Mouse (Mus musculus) small intestine, adult 2 months (tissue): Measurements from ENCODE around the gene Hdac4. TPM values are rescaled to one million over a fixed set of nuclear protein-coding genes. Genes with fewer than 3 reads are reported as not detected.

Source experiments
- H3K27ac ChIP-seq: fragments of 200-500 bp; 2 replicates; pipeline ENCODE4 v1.5.1; 2012; ENCODE audit warnings: low read depth, low read length, control low read depth, inconsistent platforms; ENCODE audit not compliant: insufficient read depth
- H3K27me3 ChIP-seq: fragments of 200-500 bp; 2 replicates; pipeline ENCODE4 v1.6.1; 2012; ENCODE audit warnings: mild to moderate bottlenecking, moderate library complexity, low read length, inconsistent platforms; ENCODE audit not compliant: control insufficient read depth, insufficient read depth
- H3K36me3 ChIP-seq: fragments of 200-500 bp; 2 replicates; pipeline ENCODE4 v1.6.1; 2012; ENCODE audit warnings: mild to moderate bottlenecking, low read length, control low read depth, inconsistent platforms; ENCODE audit not compliant: control insufficient read depth, insufficient read depth
- H3K4me1 ChIP-seq: fragments of 200-500 bp; 2 replicates; pipeline ENCODE4 v1.6.1; 2012; ENCODE audit warnings: low read length, inconsistent platforms, mixed read lengths; ENCODE audit not compliant: control insufficient read depth, insufficient read depth, insufficient read length
- H3K4me3 ChIP-seq: fragments of 200-500 bp; 2 replicates; pipeline ENCODE4 v1.5.1; 2012; ENCODE audit warnings: low read depth, mild to moderate bottlenecking, control low read depth, inconsistent platforms, low read length, moderate library complexity
- CTCF ChIP-seq: fragments of 200-500 bp; IDR thresholded peaks from 2 replicates; pipeline ENCODE4 v1.5.1; 2012; ENCODE audit warnings: low read depth, mild to moderate bottlenecking, control low read depth, inconsistent platforms, low read length, moderate library complexity, mixed read lengths; ENCODE audit not compliant: insufficient replicate concordance, insufficient read length; ENCODE audit errors: extremely low read depth
- POLR2A ChIP-seq: fragments of 200-500 bp; IDR thresholded peaks from 2 replicates; pipeline ENCODE4 v1.6.1; 2012; ENCODE audit warnings: low read depth, mild to moderate bottlenecking, control low read depth, inconsistent platforms, low read length, moderate library complexity
- WGBS: fragments of 180-500 bp; shearing (Covaris S2); methylation state at CpG from one replicate; pipeline ENCODE4 v1.1.7; 2018; 5-methylcytosine and 5-hydroxymethylcytosine counted together
- polyA plus RNA-seq: library from polyadenylated mRNA; depleted of rRNA; stranded (reverse); fragments of >200 nt; gene quantifications from 2 replicates; pipeline ENCODE4 v1.2.3, GENCODE M21; 2012

The Hdac4 gene
- polyA plus RNA-seq, 1 experiment = 21.0 TPM

GRCm38 (mm10) chr1:91952912-91953311 lies 242.6 kb downstream of the Hdac4 start:
- Histone ChIP-seq H3K36me3 (peaks cover 39% of the 10 kb centered on the region), H3K4me1 (no peaks in the 10 kb centered on the region), H3K27ac (no peak overlapping the region), H3K4me3 (no peak overlapping the region), H3K27me3 (no peaks in the 10 kb centered on the region)
- TF ChIP-seq CTCF = no peak
- TF ChIP-seq POLR2A = no peak
- 74% methylated on average over 6 of the region's 6 CpGs for WGBS

- H3K36me3 ChIP-seq = peaks cover 37% of the 10 kb centered on the region
- TF ChIP-seq CTCF = no peak
- TF ChIP-seq POLR2A = no peak
- H3K4me1 ChIP-seq = no peaks in the 10 kb centered on the region
- H3K27ac ChIP-seq = no peak overlapping the region
- no peaks in the 10 kb centered on the region for H3K27me3 ChIP-seq
- H3K4me3 ChIP-seq = no peak overlapping the region
- 94% methylated on average over 7 of the region's 7 CpGs for WGBS
These were observed 248.1 kb downstream of the Hdac4 start for GRCm38 (mm10) chr1:91947441-91947840.

DNA sequence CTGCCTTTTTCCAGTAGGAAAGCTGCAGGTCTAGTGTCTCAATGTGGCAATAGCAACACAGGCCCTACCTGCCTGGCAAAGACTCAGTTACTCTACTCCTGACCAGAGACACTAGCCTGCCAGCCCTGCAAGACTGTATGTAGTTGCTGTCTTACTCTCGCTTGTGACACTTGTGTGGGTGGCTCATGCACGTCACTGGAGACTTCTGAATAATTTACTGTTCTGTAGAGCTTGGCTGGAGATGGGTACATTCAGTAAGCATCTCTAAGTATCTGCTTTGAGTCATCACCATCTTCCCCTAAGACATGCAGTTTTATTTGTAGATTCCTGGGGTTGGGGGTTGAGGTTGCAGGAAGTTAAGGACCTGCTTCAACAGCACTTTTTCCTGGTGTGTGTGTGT lies 252.9 kb downstream of the Hdac4 start:
- Histone ChIP-seq H3K4me1 (no peaks in the 10 kb centered on the region), H3K27me3 (no peaks in the 10 kb centered on the region), H3K36me3 (peaks cover 36% of the 10 kb centered on the region), H3K27ac (no peak overlapping the region), H3K4me3 (no peak overlapping the region)
- no peak for TF ChIP-seq CTCF
- WGBS = 91% methylated on average over 2 of the region's 2 CpGs

GRCm38 (mm10) chr1:91942031-91942430 lies 253.5 kb downstream of the Hdac4 start:
- TF ChIP-seq CTCF (no peak), POLR2A (no peak)
- Histone ChIP-seq H3K4me1 (no peaks in the 10 kb centered on the region), H3K4me3 (no peak overlapping the region), H3K36me3 (peaks cover 39% of the 10 kb centered on the region), H3K27me3 (no peaks in the 10 kb centered on the region), H3K27ac (no peak overlapping the region)
- 50% methylated on average over 3 of the region's 3 CpGs for WGBS

DNA sequence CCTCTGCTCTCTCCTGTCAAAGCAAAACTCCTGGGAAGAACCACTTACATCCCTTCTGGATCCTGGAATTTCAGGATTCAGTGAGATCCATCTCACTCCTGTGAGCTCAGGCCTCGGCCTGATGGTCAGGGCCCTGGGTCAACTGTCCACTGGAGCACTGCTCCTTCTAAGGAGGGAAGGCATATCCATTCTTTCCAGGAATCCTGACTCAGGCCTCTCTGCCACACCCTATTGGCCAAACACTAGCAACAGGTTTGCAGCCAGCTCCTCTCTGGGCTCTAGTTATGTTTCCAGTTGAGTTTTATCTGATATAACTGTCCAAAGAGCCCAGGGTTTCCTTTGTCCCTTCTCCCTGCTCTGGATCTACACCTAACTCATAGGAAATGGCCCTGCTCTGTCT lies 254.4 kb downstream of the Hdac4 start:
- Histone ChIP-seq H3K27me3 (no peaks in the 10 kb centered on the region), H3K27ac (no peak overlapping the region), H3K4me1 (no peaks in the 10 kb centered on the region), H3K4me3 (no peak overlapping the region), H3K36me3 (peaks cover 30% of the 10 kb centered on the region)
- TF ChIP-seq CTCF = no peak
- TF ChIP-seq POLR2A = no peak
- 83% methylated on average over 1 of the region's 1 CpGs for WGBS

GRCm38 (mm10) chr1:91935171-91935570 lies 260.3 kb downstream of the Hdac4 start:
- Histone ChIP-seq H3K4me3 (no peak overlapping the region), H3K4me1 (no peaks in the 10 kb centered on the region), H3K27ac (no peak overlapping the region), H3K36me3 (peaks cover 30% of the 10 kb centered on the region), H3K27me3 (no peaks in the 10 kb centered on the region)
- TF ChIP-seq CTCF (no peak), POLR2A (no peak)
- 89% methylated on average over 3 of the region's 3 CpGs for WGBS

- 93% methylated on average over 8 of the region's 8 CpGs for WGBS
- no peak overlapping the region for H3K27ac ChIP-seq
- no peak overlapping the region for H3K4me3 ChIP-seq
- H3K36me3 ChIP-seq = peaks cover 33% of the 10 kb centered on the region
- H3K27me3 ChIP-seq = no peaks in the 10 kb centered on the region
- no peak for TF ChIP-seq POLR2A
- TF ChIP-seq CTCF = no peak
- no peaks in the 10 kb centered on the region for H3K4me1 ChIP-seq
These were observed 261.8 kb downstream of the Hdac4 start for GRCm38 (mm10) chr1:91933681-91934080.

DNA sequence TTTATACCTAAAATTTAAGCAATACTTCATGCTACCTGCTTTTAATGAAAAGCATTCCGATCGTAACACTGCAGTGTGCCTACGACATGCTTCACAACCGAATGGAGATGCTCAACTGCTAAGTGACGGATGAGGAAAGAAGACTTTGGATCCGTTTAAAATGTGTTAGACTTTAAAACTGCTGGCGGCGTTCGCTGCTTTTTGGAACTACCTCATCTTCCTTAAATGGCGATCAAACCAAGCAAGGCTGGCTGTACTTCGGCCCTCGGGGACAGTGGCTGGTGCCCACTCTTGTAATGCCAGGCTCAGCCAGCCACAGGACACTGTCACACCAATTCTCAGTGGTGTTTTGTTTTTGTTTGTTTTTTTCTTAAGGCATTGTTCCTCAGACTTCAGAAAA lies 263.3 kb downstream of the Hdac4 start:
- Histone ChIP-seq H3K27ac (no peak overlapping the region), H3K36me3 (peaks cover 33% of the 10 kb centered on the region), H3K4me3 (no peak overlapping the region), H3K4me1 (no peaks in the 10 kb centered on the region), H3K27me3 (no peaks in the 10 kb centered on the region)
- TF ChIP-seq POLR2A (no peak), CTCF (no peak)
- 93% methylated on average over 12 of the region's 12 CpGs for whole genome bisulfite sequencing
